Mouse (Mus musculus): ENCODE results near the gene Timm8b.

DNA sequence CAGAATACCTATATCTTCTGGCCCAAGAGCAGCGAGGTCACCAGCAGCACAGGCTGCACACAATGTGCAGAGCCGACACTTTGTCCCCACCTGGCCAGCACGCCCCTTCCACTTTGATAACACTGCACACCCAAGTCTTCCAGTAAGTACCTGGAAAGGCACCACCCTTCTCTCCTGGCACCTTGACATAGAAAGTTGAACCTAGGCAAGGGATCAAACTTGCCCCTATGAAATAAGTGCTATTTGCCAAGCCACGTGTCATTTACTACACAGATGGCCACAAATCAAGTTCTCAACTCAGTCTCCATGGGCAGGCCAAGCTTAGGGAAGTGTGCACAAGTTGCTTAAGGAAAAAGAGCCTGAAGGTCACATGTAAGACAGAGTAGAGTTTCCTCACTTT is 16.8 kb upstream of the Timm8b start:
- TF ChIP-seq GATA1 (IDR thresholded peaks at IDR 0.05; ENCODE audit: low read length) = no peak
- TF ChIP-seq TAL1 (IDR thresholded peaks at IDR 0.05; ENCODE audit: low read length) = no peak
